Mouse (Mus musculus): ENCODE results near the gene Nploc4.
"Not testable (repeated sequence)": the region's sequence is repeated elsewhere in the genome, so short reads cannot be mapped to it uniquely, and the experiment has no call there.

Gene Nploc4

GRCm38 (mm10) chr11:120442765-120443280 lies 5.3 kb upstream of the Nploc4 start:
- DNase-seq (ENCODE audit: low spot score): no peak

GRCm38 (mm10) chr11:120442344-120442743 lies 4.8 kb upstream of the Nploc4 start, which contains the start of gene Tspan10:
Gene Tspan10, plus strand, starts transcription at chr11:120442644.
- no peak for DNase-seq (ENCODE audit: low spot score)

- no peak for DNase-seq (ENCODE audit: low spot score)
Observed at GRCm38 (mm10) chr11:120437857-120438385, 413 bp upstream of the Nploc4 start.

- DNase-seq (ENCODE audit: low spot score): no peak
Observed at GRCm38 (mm10) chr11:120426727-120427126, 10.8 kb downstream of the Nploc4 start.

GRCm38 (mm10) chr11:120423569-120424295 lies 13.8 kb downstream of the Nploc4 start:
- no peak for DNase-seq (ENCODE audit: low spot score)

GRCm38 (mm10) chr11:120422651-120423568 lies 14.6 kb downstream of the Nploc4 start:
- DNase-seq (ENCODE audit: low spot score): no peak

- no peak for DNase-seq (ENCODE audit: low spot score)
Observed at GRCm38 (mm10) chr11:120418592-120418991, 18.9 kb downstream of the Nploc4 start.

- no peak for DNase-seq (ENCODE audit: low spot score)
Observed at GRCm38 (mm10) chr11:120417852-120418251, 19.7 kb downstream of the Nploc4 start.

GRCm38 (mm10) chr11:120413621-120414020 lies 23.9 kb downstream of the Nploc4 start:
- DNase-seq (ENCODE audit: low spot score): not testable (repeated sequence)

- no peak for DNase-seq (ENCODE audit: low spot score)
Observed at GRCm38 (mm10) chr11:120406445-120406844, 31.1 kb downstream of the Nploc4 start.

- no peak for DNase-seq (ENCODE audit: low spot score)
Observed at GRCm38 (mm10) chr11:120405867-120406266, 31.6 kb downstream of the Nploc4 start.

- DNase-seq (ENCODE audit: low spot score): no peak
Observed at GRCm38 (mm10) chr11:120404814-120405213, 32.7 kb downstream of the Nploc4 start.

GRCm38 (mm10) chr11:120399319-120399718 lies 38.2 kb downstream of the Nploc4 start:
- DNase-seq (ENCODE audit: low spot score): no peak

GRCm38 (mm10) chr11:120397602-120398001 lies 39.9 kb downstream of the Nploc4 start:
- DNase-seq (ENCODE audit: low spot score): no peak

GRCm38 (mm10) chr11:120395661-120396060 lies 41.8 kb downstream of the Nploc4 start:
- no peak for DNase-seq (ENCODE audit: low spot score)

GRCm38 (mm10) chr11:120388580-120388979 lies 48.9 kb downstream of the Nploc4 start:
- DNase-seq (ENCODE audit: low spot score): no peak

- no peak for DNase-seq (ENCODE audit: low spot score)
Observed at GRCm38 (mm10) chr11:120387157-120387556, 50.4 kb downstream of the Nploc4 start.

GRCm38 (mm10) chr11:120386632-120387031 lies 50.9 kb downstream of the Nploc4 start:
- DNase-seq (ENCODE audit: low spot score): no peak

GRCm38 (mm10) chr11:120382509-120382908 lies 55.0 kb downstream of the Nploc4 start:
- DNase-seq (ENCODE audit: low spot score): no peak

GRCm38 (mm10) chr11:120381157-120381556 lies 56.4 kb downstream of the Nploc4 start:
- DNase-seq (ENCODE audit: low spot score): no peak

- DNase-seq (ENCODE audit: low spot score): no peak
Observed at GRCm38 (mm10) chr11:120380271-120380670, 57.2 kb downstream of the Nploc4 start.

Data from urinary bladder, postnatal 10 days (tissue).